Mouse (Mus musculus) MEL (cell line): ENCODE measurements around the gene Tnfaip6.

Experiments
- CHD1 ChIP-seq: IDR thresholded peaks from 2 replicates; pipeline ENCODE4 v1.6.1; 2012; ENCODE audit warnings: low read depth, mild to moderate bottlenecking, inconsistent platforms, low read length, improper control_type of control experiment
- CTCF ChIP-seq, 3 experiments: IDR thresholded peaks in 2 of 3; conservative IDR thresholded peaks in 1 of 3; 2 replicates each; pipeline ENCODE4 v1.5.1; 2011 to 2012; ENCODE audit warnings: low read length in 3 of 3, low read depth in 2 of 3, mild to moderate bottlenecking in 2 of 3, improper control_type of control experiment in 1 of 3, inconsistent platforms in 1 of 3, mixed read lengths in 1 of 3, moderate library complexity in 1 of 3; ENCODE audit not compliant: control insufficient read depth in 1 of 3, insufficient read depth in 1 of 3, poor library complexity in 1 of 3, severe bottlenecking in 1 of 3
- E2F4 ChIP-seq: IDR thresholded peaks from 2 replicates; pipeline ENCODE4 v1.6.1; 2011; ENCODE audit warnings: low read depth, low read length, improper control_type of control experiment, borderline replicate concordance
- EP300 ChIP-seq, 2 experiments: IDR thresholded peaks; 2 replicates each; pipeline ENCODE4 v1.6.1; 2011; ENCODE audit warnings: improper control_type of control experiment in 2 of 2, low read length in 2 of 2, low read depth in 1 of 2, mild to moderate bottlenecking in 1 of 2
- ETS1 ChIP-seq: IDR thresholded peaks from 2 replicates; pipeline ENCODE4 v1.6.1; 2012; ENCODE audit warnings: low read depth, mild to moderate bottlenecking, inconsistent platforms, low read length, improper control_type of control experiment, moderate library complexity
- GATA1 ChIP-seq: IDR thresholded peaks from 2 replicates; pipeline ENCODE4 v1.6.1; 2011; ENCODE audit warnings: low read depth, low read length, improper control_type of control experiment
- MAX ChIP-seq: IDR thresholded peaks from 2 replicates; pipeline ENCODE4 v1.6.1; 2011; ENCODE audit warnings: low read length, improper control_type of control experiment
- MXI1 ChIP-seq: IDR thresholded peaks from 2 replicates; pipeline ENCODE4 v1.6.1; 2011; ENCODE audit warnings: mild to moderate bottlenecking, low read depth, low read length, improper control_type of control experiment
- MYB ChIP-seq: IDR thresholded peaks from 2 replicates; pipeline ENCODE4 v1.6.1; 2011; ENCODE audit warnings: mild to moderate bottlenecking, low read depth, low read length, improper control_type of control experiment
- NELFE ChIP-seq: IDR thresholded peaks from 2 replicates; pipeline ENCODE4 v1.6.1; 2011; ENCODE audit warnings: low read depth, low read length, improper control_type of control experiment
- POLR2A ChIP-seq, 2 experiments: IDR thresholded peaks; 2 replicates each; pipeline ENCODE4 v1.6.1; 2011 to 2012; ENCODE audit warnings: low read length in 2 of 2, mild to moderate bottlenecking in 2 of 2, control low read depth in 1 of 2, improper control_type of control experiment in 1 of 2, low read depth in 1 of 2, moderate library complexity in 1 of 2; ENCODE audit not compliant: control insufficient read depth in 1 of 2, insufficient read depth in 1 of 2, poor library complexity in 1 of 2
- RAD21 ChIP-seq: IDR thresholded peaks from 2 replicates; pipeline ENCODE4 v1.6.1; 2011; ENCODE audit warnings: mild to moderate bottlenecking, low read depth, low read length, improper control_type of control experiment
- SIN3A ChIP-seq: IDR thresholded peaks from 2 replicates; pipeline ENCODE4 v1.6.1; 2012; ENCODE audit warnings: low read length, improper control_type of control experiment, inconsistent platforms
- USF1 ChIP-seq: IDR thresholded peaks from 2 replicates; pipeline ENCODE4 v1.6.1; 2014; ENCODE audit warnings: low read depth, mild to moderate bottlenecking, inconsistent platforms, low read length, improper control_type of control experiment, moderate library complexity

DNA sequence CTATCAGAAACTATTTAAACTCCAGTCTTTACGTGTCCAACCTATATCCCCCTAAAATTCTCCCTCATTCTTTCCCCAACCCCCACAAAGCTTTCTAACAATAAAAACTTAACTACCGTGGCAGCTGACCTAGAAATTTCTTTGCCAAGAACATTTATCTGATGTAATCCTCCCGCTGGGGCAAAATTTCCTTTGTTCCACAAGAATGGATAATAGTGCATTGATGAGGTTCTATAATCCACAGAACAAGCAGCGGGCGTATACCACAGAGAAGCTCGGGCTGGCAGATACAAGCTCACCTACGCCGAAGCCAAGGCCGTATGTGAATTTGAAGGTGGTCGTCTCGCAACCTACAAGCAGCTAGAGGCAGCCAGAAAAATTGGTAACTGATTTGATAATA lies 5.7 kb downstream of the Tnfaip6 start:
- TF ChIP-seq E2F4 (no peak), MYB (no peak), USF1 (no peak), GATA1 (no peak), CHD1 (no peak), CTCF (IDR thresholded peaks at IDR 0.05 in 2 of 3, conservative IDR thresholded peaks at IDR 0.05 in 1 of 3; ENCODE audit: control insufficient read depth in 1 of 3, insufficient read depth in 1 of 3, low read depth in 2 of 3, low read length in 3 of 3, poor library complexity in 1 of 3, severe bottlenecking in 1 of 3) (no peak), POLR2A (IDR thresholded peaks at IDR 0.05; ENCODE audit: control insufficient read depth in 1 of 2, insufficient read depth in 1 of 2, low read depth in 1 of 2, low read length in 2 of 2, poor library complexity in 1 of 2) (no peak), SIN3A (no peak), MXI1 (no peak), MAX (no peak), ETS1 (no peak), NELFE (no peak), EP300 (IDR thresholded peaks at IDR 0.05; ENCODE audit: low read depth in 1 of 2, low read length in 2 of 2) (no peak), RAD21 (no peak)
